Mouse (Mus musculus) cerebellum, postnatal 14 days (tissue): ENCODE data around the gene Hsd11b1.

ENCODE experiments used
- DNase-seq, 2 experiments: peaks; one replicate each; pipeline ENCODE4 v3.0.0; 2021; ENCODE audit warnings: mixed read lengths in 2 of 2

The Hsd11b1 gene

GRCm38 (mm10) chr1:193242863-193243262 lies 21.0 kb downstream of the Hsd11b1 start:
- peak in 1 of 2 experiments; percentile 33 for DNase-seq

- peak; percentile 96 for DNase-seq
Measured at GRCm38 (mm10) chr1:193242238-193242637, 21.6 kb downstream of the Hsd11b1 start.

- DNase-seq, result no peak
Measured at GRCm38 (mm10) chr1:193241436-193241835, 22.4 kb downstream of the Hsd11b1 start.

- no peak for DNase-seq
Measured at GRCm38 (mm10) chr1:193238426-193238825, 25.4 kb downstream of the Hsd11b1 start.

- no peak for DNase-seq
Measured at GRCm38 (mm10) chr1:193234930-193235329, 28.9 kb downstream of the Hsd11b1 start.

DNA sequence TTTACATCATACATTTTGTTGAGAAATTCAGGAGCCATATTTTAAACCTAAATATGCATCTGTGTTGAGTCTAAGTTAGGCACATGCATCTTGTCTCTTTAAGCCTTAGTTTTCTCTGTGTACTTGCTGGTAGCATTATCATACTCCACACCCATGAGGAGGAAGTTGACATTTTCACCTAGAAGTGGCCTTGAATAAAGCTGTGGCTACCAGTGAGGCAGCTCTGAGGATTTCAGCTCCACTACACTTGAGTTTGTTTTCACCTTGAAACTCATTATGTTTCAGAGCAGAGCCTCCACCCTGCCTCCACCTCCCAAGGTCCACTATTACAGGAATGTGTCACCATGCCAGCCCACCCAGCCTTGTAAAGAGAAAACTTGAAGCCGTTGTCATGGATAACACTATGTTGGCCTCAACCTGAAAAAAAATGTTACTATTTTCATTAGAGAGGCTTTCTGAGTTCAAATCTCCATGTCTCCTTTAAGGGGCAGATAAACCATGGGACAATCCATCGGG lies 29.7 kb downstream of the Hsd11b1 start:
- no peak for DNase-seq

DNA sequence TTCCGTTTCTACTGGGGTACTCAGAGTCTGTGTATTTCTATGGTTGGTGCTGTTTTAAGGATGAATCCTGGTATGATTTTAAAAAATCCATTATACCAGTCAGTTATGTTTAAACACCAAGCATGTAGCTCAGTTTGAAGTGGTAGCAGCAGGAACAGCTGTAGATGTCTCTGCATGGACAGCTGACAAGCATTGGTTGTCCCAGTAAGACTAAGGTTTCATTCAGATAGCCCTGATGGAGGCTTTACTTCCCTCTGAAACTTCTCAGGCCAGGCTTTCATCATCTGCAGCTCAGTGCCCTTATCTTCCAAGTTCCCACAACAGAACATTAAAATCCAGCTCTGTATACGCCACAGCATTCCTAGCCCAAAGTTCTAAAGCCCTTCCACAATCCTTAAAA lies 31.1 kb downstream of the Hsd11b1 start:
- no peak for DNase-seq

GRCm38 (mm10) chr1:193230935-193231334 lies 32.9 kb downstream of the Hsd11b1 start:
- no peak for DNase-seq

DNA sequence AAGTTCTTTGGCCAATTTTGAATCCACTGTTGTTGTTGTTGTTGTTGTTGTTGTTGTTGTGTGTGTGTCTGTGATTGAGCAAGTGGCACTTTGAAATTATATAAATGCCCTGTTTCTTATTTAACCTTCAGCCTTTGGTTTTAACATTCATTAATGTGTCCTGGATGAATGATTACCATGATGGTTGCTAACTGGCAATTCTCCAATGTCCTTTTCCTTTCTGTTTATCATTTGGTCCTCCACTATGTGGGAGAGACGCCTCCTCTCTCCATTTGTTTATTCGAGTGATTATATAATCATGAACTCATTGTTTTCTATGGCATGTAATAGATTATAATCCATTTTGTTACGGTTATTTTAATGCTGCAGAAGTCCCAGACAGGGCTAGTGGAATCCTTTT lies 33.3 kb downstream of the Hsd11b1 start:
- DNase-seq, result no peak

DNA sequence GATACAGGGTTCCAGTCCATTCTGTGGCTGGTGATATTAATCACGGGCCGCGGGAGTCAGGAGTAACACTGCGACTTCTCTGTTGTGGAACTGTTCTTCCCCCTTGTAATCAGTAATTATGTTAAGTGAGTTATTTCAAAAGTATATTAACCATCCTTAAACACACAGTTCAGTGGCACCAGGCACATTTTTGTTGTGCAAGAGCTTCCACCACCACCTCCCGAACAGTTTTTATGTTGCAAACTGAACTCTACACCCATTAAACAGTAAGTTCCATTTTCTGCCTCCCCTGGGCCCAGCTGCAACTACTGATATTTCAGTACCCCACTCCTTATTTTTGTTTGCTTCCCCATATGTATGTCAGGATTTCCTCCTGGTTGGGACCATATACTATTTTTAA lies 34.3 kb downstream of the Hsd11b1 start:
- DNase-seq, result no peak

DNA sequence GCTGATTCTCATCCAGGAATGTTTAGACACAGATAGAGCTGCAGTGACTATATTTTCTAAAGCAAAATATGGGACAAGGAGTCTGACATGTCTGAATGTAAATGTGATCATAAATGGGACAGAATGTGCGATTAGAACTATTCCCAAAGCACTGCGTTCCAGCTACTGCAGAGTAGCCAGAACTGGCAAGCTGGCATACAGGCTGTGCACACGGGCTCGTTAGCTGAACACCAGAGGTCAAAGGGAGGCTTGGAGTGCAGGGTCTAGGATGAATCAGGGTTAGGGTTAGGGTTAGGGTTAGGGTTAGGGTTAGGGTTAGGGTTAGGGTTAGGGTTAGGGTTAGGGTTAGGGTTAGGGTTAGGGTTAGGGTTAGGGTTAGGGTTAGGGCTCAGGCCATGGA lies 36.3 kb downstream of the Hsd11b1 start:
- no peak for DNase-seq

DNA sequence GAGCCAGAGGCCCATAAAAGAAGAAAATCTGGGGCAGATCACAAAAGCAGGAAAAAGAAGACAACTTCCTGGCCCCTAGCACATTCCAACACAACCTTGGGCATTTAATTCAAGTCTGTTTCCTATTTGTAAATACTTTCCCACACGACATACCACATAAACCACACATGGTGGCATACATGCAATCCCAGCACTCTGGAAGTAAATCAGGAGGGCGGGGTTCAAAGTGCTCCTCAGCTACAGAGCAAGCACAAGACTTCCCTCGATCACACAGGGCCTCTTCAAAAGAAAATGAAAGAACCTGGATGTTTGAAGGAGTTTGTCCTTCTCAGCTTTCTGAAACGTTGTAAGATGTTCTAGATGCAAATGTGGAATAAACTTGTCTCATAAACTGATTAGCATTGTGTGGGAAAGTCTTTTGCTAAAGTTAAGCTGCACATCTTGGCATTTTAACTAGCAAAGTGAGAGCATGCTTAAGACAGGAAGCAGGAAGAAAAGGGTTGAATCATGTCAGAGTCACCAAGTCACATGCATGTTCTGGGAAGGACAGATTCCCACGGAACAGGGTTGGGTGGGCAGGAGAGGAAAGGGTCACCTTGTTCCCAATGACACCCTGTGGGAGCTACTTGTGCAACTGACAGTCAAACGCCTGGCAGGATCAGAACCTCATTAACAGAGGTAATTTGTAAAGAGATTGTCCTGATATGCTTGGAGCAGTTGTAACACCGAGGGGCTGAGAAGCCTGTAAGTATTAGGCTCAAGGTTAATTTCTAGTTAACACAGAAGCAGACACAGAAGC lies 37.0 kb downstream of the Hsd11b1 start:
- DNase-seq, result no peak

DNA sequence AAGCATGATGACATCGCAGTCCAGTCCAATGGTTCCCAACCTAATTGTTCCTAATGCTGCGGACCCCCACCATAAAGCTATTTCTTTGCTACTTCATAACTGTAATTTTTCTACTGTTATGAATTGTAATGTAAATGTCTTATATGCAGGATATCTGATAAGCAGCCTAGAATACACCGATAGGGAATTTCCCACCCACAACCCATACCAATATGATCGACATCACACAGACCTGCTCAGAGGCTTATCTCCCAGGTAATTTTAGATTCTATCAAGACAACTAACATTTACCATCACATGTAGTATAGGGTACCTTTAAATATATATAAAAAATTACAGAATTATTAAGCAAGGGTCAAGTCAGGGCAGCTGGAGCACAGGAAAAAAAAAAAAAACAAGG lies 37.8 kb downstream of the Hsd11b1 start:
- DNase-seq, result no peak

DNA sequence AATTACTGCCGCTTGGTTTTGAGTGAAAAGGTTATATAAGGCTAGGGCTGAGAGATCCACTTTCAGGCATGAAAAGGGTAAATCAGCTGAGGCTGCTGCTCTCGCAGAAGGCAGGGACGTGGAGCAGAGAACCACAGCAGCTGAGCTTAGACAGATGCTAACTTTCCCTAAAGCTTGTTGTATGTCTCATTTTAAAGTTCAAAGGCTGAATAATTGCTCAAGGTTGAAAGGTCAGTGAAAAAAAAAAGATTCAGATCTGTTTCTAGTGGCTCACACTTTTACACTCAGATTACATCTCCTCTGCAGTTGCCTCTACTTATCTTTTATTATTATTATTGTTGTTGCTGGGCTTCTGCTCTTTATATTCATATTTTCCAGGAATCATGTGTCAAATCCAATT lies 38.3 kb downstream of the Hsd11b1 start:
- no peak for DNase-seq

- DNase-seq, result no peak
Measured at GRCm38 (mm10) chr1:193220408-193220807, 43.5 kb downstream of the Hsd11b1 start.

- no peak for DNase-seq
Measured at GRCm38 (mm10) chr1:193216000-193216399, 47.9 kb downstream of the Hsd11b1 start.

DNA sequence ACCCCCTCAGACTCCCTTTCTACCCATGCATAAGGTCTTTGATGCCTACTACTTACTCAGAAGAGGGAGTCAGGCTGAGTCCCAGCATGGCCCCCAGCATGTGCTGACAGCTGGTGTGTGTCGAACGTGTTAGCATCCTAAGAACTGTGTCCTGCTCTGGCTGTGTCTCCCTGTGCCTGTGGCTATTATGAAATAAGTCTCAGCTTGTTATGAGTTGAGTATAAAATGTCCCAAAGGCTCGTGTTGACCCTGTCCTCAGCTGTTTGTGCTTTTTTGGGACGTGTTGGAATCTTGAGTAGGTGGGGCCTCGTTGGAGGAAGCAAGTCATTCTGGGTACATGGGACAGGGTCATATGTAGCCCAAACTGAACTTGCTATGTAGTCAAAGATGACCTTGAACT lies 49.8 kb downstream of the Hsd11b1 start:
- no peak for DNase-seq

DNA sequence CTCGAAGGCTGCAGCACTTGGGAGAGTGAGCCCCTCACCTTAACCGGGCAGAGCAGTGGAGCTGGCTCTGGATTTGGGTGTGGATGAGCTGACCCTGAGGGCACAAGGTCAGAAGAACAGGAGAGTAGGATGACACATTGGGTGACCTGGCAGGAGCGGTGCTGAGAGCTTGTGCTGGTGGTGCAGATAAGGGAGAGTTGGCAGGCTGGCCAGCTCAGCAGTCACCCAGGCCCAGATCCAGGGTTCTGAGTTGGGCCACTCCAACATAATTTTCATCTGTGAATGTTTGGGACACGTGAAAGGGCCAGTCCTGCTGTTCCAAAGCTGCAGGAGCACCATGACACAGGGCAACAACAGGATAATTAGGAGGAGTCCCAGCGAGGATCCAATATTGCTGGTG lies 52.5 kb downstream of the Hsd11b1 start:
- no peak for DNase-seq

DNA sequence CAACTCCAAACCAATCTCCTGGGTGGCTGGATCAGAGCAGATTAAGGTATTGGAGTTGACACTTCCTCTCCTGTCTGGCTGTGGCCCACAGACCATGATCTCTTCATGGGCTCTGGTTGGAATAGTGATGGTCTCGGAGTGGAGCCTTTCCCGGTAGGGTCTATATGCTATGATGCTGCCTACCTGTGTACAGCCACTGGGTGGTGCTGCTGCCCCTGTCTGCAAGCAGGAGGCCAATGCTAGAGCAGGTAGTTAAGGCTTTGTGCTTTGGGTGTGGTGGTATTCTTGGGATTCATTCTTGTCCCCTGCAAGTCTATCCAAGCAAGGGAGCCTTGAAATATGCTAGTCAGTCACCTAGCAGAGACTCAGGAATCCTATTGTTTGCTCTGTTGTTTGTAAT lies 55.7 kb downstream of the Hsd11b1 start:
- DNase-seq, result peak; percentile 69 to 79

DNA sequence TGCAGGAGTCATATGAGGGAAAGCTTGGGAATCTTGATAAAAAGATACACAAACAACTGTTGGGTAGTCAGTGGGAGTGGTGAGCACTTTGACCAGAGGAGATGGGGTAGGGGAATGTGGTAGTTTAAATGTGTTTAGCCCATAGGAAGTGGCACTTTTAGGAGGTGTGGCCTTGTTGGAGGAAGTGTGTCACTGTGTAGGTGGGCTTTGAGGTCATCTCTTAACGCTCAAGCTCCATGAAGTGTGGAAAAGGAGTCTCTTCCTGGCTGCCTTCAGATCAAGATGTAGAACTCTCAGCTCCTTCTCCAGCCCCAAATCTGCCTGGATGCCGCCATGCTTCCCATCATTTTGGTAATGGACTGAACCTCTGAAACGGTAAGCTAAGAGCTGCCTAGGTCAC lies 56.4 kb downstream of the Hsd11b1 start, which contains the start of gene Lamb3:
Lamb3 (plus strand) TSS at position 197 of the 400 bp plus-strand sequence.
- DNase-seq, result no peak

GRCm38 (mm10) chr1:193205431-193205830 lies 58.4 kb downstream of the Hsd11b1 start:
- DNase-seq, result no peak

GRCm38 (mm10) chr1:193203821-193204220 lies 60.1 kb downstream of the Hsd11b1 start:
- DNase-seq, result no peak

- no peak for DNase-seq
Measured at GRCm38 (mm10) chr1:193201383-193201778, 62.5 kb downstream of the Hsd11b1 start, which contains the start of gene Traf3ip3. Gene Traf3ip3, minus strand, starts transcription at chr1:193201703.

DNA sequence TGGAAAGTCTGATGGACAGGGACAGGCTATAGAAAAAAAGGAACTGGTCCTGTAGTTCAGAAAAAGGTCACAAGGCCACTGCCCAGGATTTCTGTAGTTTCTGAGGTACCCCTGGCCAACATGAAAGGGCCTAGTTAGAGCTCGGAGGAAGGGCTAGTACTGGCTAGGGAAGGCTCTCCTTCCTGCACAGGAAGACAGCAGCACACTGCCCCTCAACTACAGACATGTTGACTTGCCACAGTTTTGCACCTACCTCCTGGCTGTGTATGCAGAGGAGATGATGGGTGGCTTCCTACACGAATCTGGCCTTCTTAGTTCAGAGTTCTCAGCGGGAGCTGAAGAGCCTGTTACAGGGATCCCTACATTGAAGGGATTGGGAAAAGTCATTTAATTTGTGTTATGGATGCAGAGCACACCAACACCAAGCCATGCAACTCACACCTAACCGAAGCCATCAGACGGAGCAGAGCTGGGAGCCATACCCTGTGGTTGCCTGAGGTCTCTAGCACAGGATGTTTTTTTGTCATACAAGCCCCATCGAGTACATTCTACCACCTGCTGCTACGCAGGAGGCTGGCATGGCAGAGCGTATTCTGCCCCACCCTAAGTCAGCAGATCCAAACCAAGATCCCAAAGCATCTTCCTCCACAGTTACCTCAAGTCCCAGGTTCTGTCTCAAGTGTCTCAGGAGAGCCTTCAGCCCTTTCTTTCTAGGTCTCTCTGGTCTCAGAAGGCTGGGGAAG lies 63.1 kb downstream of the Hsd11b1 start:
- DNase-seq, result no peak
